Mouse (Mus musculus): ENCODE measurements around the gene Tyw5. TPM values are rescaled to one million over a fixed set of nuclear protein-coding genes. Genes with fewer than 3 reads are reported as not detected.

The Tyw5 gene
- polyA plus RNA-seq (2012; rRNA removed) = 30.5 and 31.8 TPM in 2 replicates

GRCm38 (mm10) chr1:57406187-57407151 is at the start of gene Tyw5, which contains the start of gene Maip1:
Gene Tyw5, minus strand, starts transcription at chr1:57407101.
Gene Maip1, plus strand, starts transcription at chr1:57406328.

GRCm38 (mm10) chr1:57377376-57378341 is 29.2 kb downstream of the Tyw5 start, which contains the start of gene 1700066M21Rik:
Gene 1700066M21Rik, plus strand, starts transcription at chr1:57377620.

Other genes starting within 250 kb of the Tyw5 start
- gene 1700066M21Rik, start 29.5 kb downstream of the Tyw5 start, polyA plus RNA-seq (2012; rRNA removed) = 13.1 and 14.2 TPM in 2 replicates
- 10.5 and 10.7 TPM in 2 replicates for gene Maip1, start 773 bp downstream of the Tyw5 start, polyA plus RNA-seq (2012; rRNA removed)

Measured in central nervous system, embryonic 18 days (tissue).